Mouse (Mus musculus) ES-E14 (cell line): ENCODE measurements around the gene Mbtps2.

Experiments
- CHD2 ChIP-seq: IDR thresholded peaks from 2 replicates; pipeline ENCODE4 v1.6.1; 2014; ENCODE audit warnings: mild to moderate bottlenecking, low read depth, low read length, inconsistent platforms
- HCFC1 ChIP-seq: IDR thresholded peaks from 2 replicates; pipeline ENCODE4 v1.6.1; 2012; ENCODE audit warnings: low read length, inconsistent platforms, borderline replicate concordance; ENCODE audit not compliant: insufficient read depth
- MAFK ChIP-seq: IDR thresholded peaks from 2 replicates; pipeline ENCODE4 v1.6.1; 2014; ENCODE audit warnings: mild to moderate bottlenecking, low read depth, low read length, inconsistent platforms; ENCODE audit not compliant: insufficient read depth
- ZNF384 ChIP-seq: IDR thresholded peaks from 2 replicates; pipeline ENCODE4 v1.6.1; 2012; ENCODE audit warnings: low read depth, low read length, inconsistent platforms

DNA sequence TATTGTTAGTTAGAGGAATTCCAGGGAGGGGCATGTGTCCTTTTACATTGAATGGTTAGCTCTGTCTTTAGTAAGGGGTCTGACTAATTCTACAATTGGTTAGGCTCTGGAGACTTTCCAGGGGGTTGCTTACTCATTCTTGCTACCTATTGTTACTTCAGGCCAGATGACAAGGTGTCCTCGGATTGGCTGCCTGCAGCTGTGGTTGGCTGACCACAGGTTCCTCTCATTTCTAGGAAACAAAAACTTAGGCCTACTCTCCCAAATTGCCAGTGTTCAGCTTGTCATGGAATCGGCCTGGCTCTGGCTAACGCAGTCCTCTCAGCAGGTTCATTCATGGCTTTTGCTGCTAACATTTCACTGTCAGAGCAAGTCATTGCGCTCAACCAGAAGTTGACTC, 31.8 kb upstream of the Mbtps2 start:
- TF ChIP-seq MAFK: no peak
- no peak for TF ChIP-seq ZNF384
- TF ChIP-seq HCFC1: no peak
- TF ChIP-seq CHD2: no peak
